Mouse (Mus musculus): ENCODE measurements at regions not wholly inside any gene's neighbourhood (a gene's known extent, or its start where the extent isn't known, plus 50 kb on each side); places are given as distances from the start of the nearest gene placed in this dataset.
A peak's percentile ranks its signal among the peaks of the same experiment; 100 is the strongest.

DNA sequence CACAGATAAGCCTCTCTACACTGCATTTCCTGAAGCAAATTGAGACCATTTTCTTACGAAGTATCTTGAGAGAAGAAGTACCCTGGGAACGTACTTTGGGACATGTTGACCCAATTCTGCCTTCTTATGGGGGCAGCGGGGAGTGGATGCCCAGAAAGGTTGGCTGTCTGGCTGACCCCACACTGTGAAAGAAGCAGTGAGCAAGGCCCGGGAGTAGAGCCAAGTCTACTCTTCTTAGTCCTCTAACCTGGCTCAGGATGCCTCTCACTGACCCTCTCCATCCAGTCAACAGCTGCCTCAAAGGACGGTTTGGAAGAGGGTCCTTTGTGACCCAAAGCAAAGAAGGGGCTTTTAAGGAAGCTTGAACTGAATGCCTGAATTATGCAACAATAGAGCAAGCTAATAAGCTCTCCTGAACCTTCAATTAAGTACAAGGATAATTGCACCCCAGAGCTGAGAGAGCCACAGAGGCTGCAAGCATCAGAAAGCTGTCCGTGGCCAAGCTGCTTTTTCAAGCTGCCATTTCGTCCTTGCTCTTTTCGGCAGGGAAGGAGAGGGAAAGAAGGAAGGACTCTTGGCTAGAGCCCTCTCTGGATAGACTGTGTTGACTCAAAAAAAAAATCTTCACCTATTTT is 70.3 kb downstream of the Pctp start:
- no peak for DNase-seq

DNA sequence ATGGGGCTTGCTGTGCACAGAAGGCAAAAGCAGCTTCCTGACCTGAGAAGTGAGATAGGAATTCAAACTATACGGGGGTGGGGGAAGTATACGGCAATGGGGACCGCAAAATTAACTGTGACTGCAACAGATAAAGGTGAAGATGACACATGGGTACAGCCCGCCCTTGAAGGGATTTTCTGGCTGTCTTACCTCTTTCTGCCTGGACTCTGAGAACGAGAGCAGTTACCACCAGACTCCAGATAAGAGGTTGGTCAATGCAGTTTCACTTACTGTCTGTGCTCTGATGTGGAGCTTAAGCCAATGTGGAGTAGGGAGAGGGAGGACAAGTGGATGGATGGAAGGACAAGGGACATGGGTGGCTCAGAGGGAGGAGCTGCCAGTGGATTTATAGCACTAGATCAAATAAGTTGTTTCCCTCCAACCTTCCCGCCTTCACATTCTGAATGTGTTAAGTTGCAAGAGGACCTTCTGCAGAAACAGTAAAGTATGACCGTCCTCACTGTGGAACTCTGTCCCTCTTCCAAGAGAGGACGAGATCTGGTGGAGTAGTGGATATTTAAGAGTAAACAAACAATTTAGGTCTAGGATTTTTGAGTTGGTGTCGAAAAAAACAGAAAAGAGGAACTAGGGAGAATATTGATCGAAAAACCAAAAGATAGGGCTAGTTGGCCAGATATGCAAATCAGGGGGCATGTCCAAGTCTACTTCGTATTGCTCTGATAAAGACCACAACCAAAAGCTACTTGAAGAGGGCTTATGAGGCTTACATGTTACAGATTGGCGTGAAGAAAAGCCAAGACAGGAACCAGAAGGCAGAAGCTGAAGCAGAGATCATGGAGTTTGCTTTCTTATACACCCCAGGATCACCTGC is 73.3 kb downstream of the Pctp start:
- no peak for DNase-seq

DNA sequence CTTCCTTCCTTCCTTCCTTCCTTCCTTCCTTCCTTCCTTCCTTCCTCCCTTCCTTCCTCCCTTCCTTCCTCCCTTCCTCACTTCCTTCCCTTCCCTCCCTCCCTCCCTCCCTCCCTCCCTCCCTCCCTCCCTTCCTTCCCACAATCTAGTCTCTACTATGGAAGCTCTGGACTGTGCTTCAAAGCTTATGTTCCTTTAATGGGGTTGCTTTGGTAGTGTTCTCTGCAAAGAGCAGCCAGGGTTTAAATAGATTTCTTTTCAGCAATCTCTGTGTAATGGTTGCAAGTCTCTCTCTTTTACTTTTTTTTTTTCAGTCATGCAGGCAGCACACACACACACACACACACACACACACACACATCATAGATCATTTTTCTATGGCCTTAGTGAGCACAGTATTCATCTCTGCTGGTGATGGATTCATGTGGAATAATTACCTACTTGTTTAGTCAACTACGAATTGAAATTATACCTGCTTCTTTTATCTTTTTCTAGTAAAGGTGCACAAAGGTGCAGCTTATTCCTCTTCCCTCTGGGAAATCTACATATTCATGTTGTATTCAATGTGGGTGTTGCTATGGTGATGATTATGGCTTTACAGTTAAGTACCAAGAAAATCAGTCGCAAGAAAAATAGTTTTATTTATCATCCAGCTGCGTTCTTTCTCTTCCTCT is 75.1 kb downstream of the Pctp start:
- no peak for DNase-seq

DNA sequence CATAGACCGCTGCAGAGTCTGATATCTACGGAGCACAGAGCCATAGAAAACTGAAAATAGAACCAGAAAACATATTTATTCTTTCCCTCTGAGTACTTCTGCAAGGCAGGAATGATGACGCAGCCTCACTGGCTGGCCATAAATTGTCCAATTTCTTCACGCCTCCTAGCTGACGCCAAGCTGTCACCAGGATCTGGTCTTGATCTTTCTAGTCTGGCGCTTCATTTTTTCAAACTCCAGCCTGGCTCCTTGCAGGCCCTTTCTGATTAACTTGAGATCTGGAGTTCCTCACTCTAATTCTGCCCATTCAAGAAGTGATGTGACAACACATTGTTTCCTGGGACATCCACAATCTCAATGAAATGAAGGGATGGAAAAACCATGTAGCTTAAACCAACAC is 80.1 kb downstream of the Pctp start:
- DNase-seq, result no peak

DNA sequence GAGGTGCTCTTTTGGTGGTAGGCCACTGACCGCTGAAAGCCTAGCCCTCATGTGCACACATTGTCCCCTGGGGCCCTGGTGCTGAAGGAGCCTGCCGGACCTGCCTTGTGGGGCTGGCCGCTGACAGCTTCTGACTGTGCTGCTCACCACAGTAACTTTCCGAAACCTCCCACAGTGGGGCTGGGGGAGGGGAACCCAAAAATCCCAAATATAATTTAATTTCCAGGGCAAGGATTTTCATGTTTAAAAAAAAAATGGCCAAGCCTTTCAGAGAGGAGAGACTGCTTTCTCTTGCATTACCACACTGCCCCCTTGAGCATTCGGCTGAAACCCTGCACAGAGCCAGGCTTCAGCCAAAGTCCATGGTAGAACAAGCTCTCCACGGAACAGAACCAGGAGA is 81.5 kb downstream of the Pctp start:
- DNase-seq, result peak; percentile 0 to 41

DNA sequence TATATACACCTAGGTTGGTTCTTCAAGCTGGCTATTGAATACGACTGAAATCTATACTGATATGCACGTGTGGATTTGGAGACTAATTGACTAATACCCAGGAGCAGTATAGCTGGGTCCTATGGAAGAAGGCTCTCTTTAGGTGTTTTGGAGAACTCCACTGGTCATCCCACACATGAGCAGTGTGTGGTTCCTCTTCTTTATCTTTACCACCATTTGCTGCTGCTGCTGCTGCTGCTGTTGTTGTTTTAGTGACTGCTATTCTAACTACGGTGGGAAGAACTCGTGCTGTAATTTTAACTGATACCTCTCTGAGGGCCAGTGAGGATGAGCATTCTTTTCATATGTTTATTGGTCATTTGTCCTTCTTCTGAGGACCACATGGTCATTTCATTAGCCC is 86.9 kb downstream of the Pctp start:
- no peak for DNase-seq

DNA sequence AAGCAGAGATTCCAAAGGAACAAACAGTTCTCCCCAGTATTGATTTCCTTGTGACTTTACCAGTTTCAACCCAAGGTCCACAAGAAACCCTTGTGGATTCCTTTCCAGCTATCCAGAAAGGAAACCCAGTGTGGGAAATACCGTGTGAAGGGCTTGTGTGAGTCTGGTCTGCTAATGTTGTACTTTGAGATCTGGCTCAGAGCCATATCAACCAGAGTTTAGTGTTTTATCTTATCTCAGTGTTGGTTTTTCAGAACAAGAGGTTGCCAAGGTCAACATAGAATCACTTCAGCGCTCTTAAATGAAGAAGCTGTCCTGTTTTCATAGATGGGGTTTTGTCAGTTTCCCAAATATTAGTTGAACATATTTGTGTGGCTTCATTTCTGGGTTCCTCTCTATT is 88.1 kb downstream of the Pctp start:
- no peak for DNase-seq

DNA sequence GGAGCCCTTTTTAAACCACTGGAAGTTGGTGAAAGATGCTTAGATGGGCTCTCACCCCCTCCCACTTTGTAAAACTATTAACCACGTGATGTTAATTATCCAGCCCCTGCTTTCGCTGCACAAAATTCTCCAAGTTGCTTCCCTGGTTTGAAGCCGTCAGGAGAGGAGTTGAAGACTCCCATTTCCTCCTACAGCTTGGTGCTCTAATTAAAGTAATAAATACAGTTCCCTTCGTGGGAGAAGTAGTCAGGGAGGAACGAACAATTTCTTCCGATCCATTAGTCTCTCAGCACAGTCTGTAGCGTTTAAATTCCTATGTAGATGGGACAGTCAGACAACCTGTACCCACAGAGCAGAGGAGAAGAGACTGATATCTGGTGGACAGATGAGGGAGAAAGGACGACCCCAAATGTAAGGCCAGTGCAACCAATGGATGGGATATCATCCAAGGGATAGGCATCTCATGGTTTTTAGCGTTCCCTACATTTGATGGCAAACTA is 101.4 kb downstream of the Pctp start:
- DNase-seq, result no peak

DNA sequence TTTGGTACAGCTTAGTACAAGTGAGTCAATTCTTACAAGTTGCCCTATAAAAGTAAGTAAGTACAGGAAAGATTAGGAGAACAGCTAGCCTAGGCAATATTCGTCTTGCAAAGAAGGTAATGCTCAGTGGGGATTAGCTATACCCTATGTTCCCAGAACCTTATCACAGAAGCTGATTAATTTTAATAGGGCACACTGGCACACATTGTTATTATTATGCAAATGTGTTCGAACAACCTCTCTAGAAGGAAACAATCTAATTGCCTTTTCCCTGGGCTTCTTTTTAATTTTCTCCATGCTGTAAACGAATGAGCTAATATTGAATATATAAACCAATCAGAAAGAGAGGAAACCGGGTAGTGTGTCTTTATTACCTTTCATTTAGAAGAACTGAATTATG is 104.2 kb downstream of the Pctp start:
- DNase-seq, result no peak

DNA sequence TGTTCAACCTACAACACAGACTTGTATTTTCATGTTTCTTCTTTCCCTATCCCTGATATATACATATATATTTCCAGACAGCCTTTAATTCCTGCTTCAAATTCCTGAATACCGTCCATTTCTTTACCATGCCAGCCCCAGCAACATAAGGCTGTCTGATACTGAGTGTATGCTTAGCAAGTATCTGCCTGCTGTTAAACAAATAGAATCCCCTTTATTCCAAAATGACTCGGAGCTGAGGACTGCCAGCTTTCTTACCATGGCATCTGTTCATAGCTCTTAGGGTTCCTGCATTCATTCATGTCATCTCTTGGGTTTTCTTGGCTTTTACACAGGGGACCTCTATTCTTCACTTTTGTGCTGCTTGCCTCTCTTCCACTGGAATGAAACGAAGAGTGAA is 105.8 kb downstream of the Pctp start:
- DNase-seq, result no peak

DNA sequence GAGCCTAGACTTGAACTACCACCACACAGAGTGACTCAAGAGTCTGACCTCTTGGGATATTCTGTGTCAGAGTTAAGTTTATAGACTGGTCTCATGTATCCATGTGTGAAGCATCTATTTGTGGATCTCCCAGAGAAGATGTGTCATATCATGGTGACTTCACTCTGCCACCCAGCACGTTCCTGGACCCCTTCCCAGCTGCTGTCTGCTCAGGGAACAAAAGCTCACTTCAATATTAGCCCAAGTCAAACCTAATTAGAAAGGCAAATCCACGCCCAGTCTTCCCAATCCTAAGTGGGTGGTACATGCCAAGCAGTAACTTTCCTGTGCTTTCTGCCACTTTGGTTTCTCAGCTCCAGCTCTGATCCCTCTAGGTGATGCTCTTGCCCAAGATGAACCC is 94.1 kb upstream of the Ankfn1 start:
- DNase-seq, result no peak

DNA sequence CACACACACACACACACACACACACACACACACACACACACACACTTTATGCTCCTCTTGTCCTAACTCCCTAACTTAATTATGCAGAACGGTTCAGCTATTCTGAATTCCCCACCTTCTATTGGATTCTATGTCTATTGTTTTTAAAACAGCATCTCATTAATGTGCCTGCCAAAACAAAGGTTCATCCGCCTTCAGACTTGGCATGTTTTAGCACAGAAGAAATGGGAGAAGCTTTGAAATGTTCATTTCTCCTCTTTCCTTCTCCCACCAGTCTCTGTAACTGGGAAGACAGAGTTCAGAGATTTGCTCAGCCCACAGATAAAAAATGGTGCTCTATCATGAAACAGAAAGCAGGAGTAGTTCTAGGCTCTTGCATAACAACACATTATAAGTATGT is 90.1 kb upstream of the Ankfn1 start:
- DNase-seq, result no peak

DNA sequence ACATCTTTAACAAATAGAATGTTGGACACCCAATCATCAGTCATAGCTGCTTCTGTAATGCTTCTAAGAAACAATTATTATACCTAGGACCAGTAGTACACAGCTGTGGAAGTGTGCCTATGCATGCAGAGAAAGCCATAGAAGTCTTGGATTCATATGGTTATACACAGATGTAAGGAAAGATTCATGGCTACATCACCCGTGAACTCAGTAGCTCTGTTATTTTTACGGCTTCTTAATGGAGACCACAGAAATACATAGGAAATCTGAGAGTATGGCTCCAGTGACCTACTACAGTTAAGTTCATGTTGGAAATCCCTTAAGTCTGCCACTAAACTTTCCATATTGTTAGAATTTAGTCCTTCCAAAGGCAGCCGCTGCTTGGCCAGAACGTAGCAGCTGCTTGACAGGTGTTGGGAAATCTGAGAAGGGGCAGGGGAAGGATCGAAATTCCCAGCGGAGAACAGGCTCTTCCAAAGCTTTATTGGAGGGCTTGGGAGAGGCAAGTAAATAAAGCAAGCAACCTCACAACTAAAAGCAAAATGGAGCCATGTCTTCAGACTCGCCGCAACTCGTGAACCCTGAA is 78.8 kb upstream of the Ankfn1 start:
- no peak for DNase-seq

DNA sequence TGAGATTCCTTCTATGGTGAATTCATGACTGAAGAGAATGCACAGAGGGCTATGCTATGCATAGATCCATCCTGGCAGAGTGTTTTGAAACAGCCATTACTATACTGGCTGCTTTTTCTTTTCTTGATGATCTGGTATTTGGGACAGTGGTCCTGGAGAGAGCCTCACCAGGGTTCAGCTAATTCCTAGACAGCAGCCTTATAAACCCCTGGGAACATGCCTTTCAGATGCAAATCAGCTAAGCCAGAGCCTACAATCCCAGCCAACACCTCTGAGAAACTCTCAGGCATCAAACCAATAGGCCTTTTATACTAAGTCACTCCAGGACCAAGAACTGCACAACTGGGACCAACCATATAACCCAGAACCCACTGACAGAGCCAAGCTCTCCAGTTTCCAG is 64.4 kb upstream of the Ankfn1 start:
- no peak for DNase-seq

DNA sequence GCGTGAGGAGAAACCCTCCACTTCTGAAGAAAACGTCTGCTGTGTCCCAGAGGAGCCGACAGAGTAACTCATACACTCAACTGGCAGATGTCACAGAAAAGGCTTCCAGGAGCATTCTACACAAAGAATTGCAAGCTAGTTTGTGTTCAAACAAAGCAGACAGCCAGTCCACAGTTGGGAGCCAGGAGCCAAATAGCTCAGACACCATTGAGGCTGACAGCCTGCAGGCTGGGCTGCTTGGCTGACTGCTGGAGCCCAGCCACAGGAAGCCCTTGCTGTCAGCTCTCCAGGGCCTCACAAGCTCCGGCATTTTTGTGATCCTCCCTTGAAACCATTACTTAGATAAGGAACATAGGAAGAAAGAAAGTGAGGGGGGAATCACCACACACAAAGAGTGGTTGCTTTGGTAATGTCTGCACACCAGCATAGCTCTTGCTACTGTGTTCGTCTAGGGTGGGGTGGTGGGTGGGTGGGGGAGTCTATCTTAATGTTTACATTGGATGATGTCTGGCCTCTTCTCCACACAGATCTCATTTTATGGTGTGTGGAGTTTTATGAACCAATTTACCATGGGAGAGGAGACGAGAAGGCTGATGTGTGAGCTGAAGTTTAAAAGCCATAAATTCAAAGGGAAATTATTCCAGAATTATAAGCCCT is 62.3 kb upstream of the Ankfn1 start:
- no peak for DNase-seq

DNA sequence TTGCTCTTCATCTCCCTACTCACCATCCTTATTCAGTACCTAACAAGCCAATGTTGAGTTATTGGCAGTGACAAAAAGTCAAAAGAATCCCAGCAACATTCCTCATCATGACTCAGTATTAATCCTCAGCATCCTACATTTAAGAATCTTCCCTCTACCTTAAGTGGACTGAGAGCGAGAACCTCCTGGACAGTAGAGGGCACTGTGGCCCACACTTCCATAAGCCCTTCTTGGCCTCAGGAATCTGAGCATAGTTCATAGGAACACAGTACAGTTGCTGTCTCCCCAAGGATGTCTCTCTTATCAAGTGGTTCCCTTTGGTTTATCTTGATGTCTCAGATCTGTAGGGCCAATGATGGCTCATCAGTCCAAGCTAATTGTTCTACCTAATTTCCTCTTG is 60.5 kb upstream of the Ankfn1 start:
- DNase-seq, result no peak

DNA sequence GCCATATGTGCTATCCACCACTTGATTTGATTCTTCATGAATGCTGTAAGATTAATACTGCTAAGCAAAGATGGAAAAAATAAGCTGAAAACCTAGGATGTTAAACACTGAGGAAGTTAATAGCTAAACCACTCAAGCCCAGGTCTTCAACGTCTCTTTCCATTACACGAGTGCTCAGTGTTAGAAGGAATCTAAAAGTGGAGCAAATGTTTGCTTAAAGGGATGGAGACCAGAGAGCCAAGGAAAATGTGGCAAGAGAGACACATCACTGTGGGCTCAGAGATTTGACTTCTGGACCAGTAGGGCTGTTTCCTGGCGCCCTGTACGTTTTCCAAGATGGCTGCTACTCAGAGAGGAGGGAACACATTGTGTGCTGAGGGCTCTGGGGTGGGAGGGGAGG is 59.4 kb upstream of the Ankfn1 start:
- no peak for DNase-seq

DNA sequence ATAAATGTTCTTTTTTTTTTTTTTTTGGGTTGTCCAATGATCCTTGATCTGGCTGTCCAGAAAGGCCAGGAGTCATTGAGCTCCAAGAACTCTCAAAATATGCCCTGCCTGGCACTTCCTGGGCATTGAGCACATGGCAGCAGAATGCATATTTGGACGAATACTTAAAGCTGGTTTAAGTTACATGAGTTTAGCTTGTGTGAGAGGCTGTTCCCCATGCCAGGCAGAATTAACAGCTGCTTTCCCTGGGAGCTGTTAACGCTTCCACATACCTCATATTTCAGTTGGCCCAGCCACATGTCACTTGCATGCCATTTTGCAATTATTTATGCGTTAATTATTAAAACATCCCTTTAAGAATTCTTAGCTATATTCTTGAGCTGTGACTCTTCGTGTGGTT is 56.6 kb upstream of the Ankfn1 start:
- no peak for DNase-seq

DNA sequence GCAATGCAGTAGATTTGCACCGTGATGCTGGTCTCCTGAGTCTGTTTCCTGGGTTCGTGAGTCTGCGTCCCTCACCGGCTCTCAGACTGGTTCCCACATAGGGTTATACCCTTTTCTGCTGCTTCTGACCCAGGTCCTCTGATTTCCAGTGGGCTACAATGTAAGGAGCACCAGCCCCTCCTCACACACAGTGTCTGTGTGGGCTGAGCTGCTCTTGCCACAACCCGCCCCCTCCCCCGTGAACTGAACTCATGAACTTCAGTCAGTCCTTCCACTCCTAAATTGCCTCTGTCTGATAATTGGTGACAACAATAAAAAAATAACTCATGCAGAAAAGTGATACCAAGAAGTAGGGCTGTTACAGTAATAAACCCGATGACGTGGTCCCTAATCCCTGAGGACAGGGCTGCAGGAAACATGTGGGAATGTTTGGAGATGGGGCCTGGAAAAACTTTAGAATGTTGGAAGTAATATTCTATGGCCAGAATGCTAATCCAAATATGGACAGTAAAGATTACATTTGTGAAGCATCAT is 54.2 kb upstream of the Ankfn1 start:
- DNase-seq, result no peak
